Mouse (Mus musculus) stomach, postnatal 0 days (tissue): Measurements from ENCODE around the gene Bud23.

Experiments
- CTCF ChIP-seq: IDR thresholded peaks from 2 replicates; pipeline ENCODE4 v1.5.1; 2016; ENCODE audit warnings: antibody characterized with exemption, low read depth, mild to moderate bottlenecking, moderate library complexity
- EP300 ChIP-seq: optimal IDR thresholded peaks from 2 replicates; pipeline ENCODE3; 2016; ENCODE audit warnings: antibody characterized with exemption

GRCm38 (mm10) chr5:135064382-135064766 is 385 bp downstream of the Bud23 start:
- TF ChIP-seq CTCF = no peak
- TF ChIP-seq EP300 = no peak
